Mouse (Mus musculus) small intestine, adult 2 months (tissue): ENCODE measurements around the gene Tcte1. TPM values are rescaled to one million over a fixed set of nuclear protein-coding genes. Genes with fewer than 3 reads are reported as not detected.

Experiments
- H3K27ac ChIP-seq: fragments of 200-500 bp; 2 replicates; pipeline ENCODE4 v1.5.1; 2012; ENCODE audit warnings: low read depth, low read length, control low read depth, inconsistent platforms; ENCODE audit not compliant: insufficient read depth
- H3K27me3 ChIP-seq: fragments of 200-500 bp; 2 replicates; pipeline ENCODE4 v1.6.1; 2012; ENCODE audit warnings: mild to moderate bottlenecking, moderate library complexity, low read length, inconsistent platforms; ENCODE audit not compliant: control insufficient read depth, insufficient read depth
- H3K36me3 ChIP-seq: fragments of 200-500 bp; 2 replicates; pipeline ENCODE4 v1.6.1; 2012; ENCODE audit warnings: mild to moderate bottlenecking, low read length, control low read depth, inconsistent platforms; ENCODE audit not compliant: control insufficient read depth, insufficient read depth
- H3K4me1 ChIP-seq: fragments of 200-500 bp; 2 replicates; pipeline ENCODE4 v1.6.1; 2012; ENCODE audit warnings: low read length, inconsistent platforms, mixed read lengths; ENCODE audit not compliant: control insufficient read depth, insufficient read depth, insufficient read length
- H3K4me3 ChIP-seq: fragments of 200-500 bp; 2 replicates; pipeline ENCODE4 v1.5.1; 2012; ENCODE audit warnings: low read depth, mild to moderate bottlenecking, control low read depth, inconsistent platforms, low read length, moderate library complexity
- CTCF ChIP-seq: fragments of 200-500 bp; IDR thresholded peaks from 2 replicates; pipeline ENCODE4 v1.5.1; 2012; ENCODE audit warnings: low read depth, mild to moderate bottlenecking, control low read depth, inconsistent platforms, low read length, moderate library complexity, mixed read lengths; ENCODE audit not compliant: insufficient replicate concordance, insufficient read length; ENCODE audit errors: extremely low read depth
- POLR2A ChIP-seq: fragments of 200-500 bp; IDR thresholded peaks from 2 replicates; pipeline ENCODE4 v1.6.1; 2012; ENCODE audit warnings: low read depth, mild to moderate bottlenecking, control low read depth, inconsistent platforms, low read length, moderate library complexity
- WGBS: fragments of 180-500 bp; shearing (Covaris S2); methylation state at CpG from one replicate; pipeline ENCODE4 v1.1.7; 2018; 5-methylcytosine and 5-hydroxymethylcytosine counted together
- polyA plus RNA-seq: library from polyadenylated mRNA; depleted of rRNA; stranded (reverse); fragments of >200 nt; gene quantifications from 2 replicates; pipeline ENCODE4 v1.2.3, GENCODE M21; 2012

Gene Tcte1
- polyA plus RNA-seq, 1 experiment, result 0.04 TPM

DNA sequence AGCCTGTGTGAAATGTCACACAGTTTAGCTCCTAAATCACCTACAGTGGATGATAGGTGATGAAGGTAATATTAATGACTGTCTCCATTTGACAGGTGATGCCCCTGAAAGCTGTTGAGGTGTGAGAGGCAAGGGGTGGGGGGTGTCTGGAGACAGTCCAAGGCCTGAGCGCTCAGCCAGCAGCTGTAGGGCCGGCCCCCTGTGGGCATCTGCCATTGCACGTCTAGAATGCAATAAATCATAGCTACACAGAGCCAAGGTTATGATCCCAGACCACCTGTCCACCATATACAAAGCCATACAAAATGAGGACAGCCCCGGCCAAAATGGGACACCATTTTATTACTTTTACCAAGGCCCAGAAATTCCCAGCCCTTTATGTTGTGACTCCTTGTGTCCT, 1.7 kb downstream of the Tcte1 start:
- no peaks in the 10 kb centered on the region for H3K36me3 ChIP-seq
- H3K4me3 ChIP-seq, result no peak overlapping the region
- no peaks in the 10 kb centered on the region for H3K4me1 ChIP-seq
- peaks cover 6% of the 10 kb centered on the region for H3K27me3 ChIP-seq
- WGBS, result 61% methylated on average over 4 of the region's 4 CpGs
- TF ChIP-seq POLR2A (no peak), CTCF (no peak)
- H3K27ac ChIP-seq, result no peak overlapping the region

DNA sequence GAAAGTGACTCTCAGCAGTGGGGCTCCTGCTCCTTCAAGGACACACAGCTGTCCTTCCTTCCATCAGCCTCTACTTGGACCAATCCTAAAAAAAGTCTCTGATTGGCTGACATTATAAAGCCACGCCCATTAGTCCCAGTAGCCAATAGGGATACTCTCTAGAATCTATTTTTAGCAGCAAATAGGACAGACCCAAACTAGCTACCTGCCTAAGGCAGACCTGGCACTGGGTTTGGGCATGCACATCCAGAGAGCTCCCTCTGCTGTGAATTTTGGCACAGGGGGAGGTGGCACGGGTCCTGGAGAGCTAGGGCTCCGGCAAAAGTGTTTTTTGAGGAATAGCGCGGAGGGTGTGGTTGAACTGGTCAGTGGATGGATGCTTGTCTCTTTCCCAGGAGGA, 3.3 kb downstream of the Tcte1 start:
- H3K27me3 ChIP-seq, result peaks cover 13% of the 10 kb centered on the region
- TF ChIP-seq CTCF (no peak), POLR2A (no peak)
- H3K27ac ChIP-seq, result no peak overlapping the region
- H3K36me3 ChIP-seq, result no peaks in the 10 kb centered on the region
- H3K4me1 ChIP-seq, result no peaks in the 10 kb centered on the region
- WGBS, result 23% methylated on average over 5 of the region's 5 CpGs
- H3K4me3 ChIP-seq, result no peak overlapping the region

DNA sequence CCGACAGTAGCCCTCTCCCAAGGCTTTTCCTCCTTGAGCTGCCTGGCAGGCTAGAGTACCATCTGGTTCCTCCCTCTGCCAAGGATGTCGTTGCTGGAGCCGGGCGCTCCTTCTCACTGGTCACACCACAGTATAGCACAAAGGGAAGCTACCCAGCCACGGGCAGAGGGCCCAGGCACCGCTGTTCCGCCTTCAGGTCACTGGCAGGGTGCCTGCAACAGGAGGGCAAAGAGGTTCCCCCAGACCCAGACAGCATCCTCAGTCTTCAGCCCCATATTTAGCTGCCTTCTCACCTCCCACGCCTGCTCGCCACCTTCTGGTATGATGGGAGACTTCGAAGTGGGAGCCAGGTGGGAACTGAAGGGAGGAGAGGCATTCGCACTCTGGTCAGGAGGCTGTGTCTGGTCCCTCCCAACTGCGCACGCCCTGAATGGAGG, 7.1 kb downstream of the Tcte1 start:
- Histone ChIP-seq H3K4me1 (no peaks in the 10 kb centered on the region), H3K4me3 (no peak overlapping the region), H3K27me3 (peaks cover 7% of the 10 kb centered on the region; the same call in 1 of the 2 replicates), H3K27ac (no peak overlapping the region), H3K36me3 (no peaks in the 10 kb centered on the region)
- 37% methylated on average over 13 of the region's 13 CpGs for WGBS
- TF ChIP-seq CTCF (no peak), POLR2A (no peak)

DNA sequence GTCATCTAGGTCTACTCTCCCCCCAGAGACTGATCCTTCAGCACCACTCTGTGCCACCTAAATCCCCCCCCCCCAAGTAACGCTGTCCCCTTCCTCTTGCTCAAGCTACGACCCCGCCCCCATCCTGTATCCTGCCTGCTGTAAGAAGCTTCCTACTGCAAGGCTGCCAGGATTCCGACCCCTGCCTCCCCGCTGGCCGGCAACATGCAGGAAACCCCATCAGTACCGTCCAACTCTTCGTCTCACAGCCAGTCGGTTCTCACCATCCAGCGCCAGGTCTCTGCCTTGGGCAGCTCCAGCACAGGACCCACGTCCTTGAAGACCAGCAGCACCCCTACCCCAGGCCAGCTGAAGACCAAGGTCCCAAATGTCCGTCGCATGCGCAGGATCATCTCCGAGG, 9.7 kb downstream of the Tcte1 start:
- TF ChIP-seq POLR2A (no peak), CTCF (no peak)
- 54% methylated on average over 15 of the region's 15 CpGs for WGBS
- Histone ChIP-seq H3K36me3 (no peaks in the 10 kb centered on the region), H3K27ac (no peak overlapping the region), H3K27me3 (peaks cover 10% of the 10 kb centered on the region; the same call in 1 of the 2 replicates), H3K4me1 (no peaks in the 10 kb centered on the region), H3K4me3 (no peak overlapping the region)

DNA sequence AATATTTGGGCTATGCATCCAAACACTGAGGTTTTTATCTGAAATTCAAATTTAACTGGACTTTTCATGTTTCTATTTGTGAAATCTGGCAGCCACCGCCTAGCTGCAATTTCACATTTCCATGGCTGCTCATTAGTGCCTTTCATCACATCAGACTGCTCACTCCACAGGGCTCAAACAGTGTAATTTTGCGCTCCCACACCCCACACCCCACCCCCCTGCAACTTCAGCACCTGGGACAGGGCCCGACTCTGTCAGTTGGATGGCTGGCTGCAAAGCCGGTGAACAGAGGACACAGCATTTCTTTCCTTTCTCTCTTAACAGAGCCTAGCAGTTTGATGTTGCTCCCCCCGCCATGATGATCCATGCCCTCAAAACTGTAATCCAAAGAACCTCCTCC, 13.0 kb downstream of the Tcte1 start:
- no peaks in the 10 kb centered on the region for H3K36me3 ChIP-seq
- H3K4me3 ChIP-seq, result no peak overlapping the region
- no peak for TF ChIP-seq CTCF
- WGBS, result 14% methylated on average over 5 of the region's 5 CpGs
- H3K4me1 ChIP-seq, result no peaks in the 10 kb centered on the region
- 0 out of 2 replicates have a peak, but pooled peaks cover 3% of the 10 kb centered on the region for H3K27me3 ChIP-seq
- no peak overlapping the region for H3K27ac ChIP-seq

DNA sequence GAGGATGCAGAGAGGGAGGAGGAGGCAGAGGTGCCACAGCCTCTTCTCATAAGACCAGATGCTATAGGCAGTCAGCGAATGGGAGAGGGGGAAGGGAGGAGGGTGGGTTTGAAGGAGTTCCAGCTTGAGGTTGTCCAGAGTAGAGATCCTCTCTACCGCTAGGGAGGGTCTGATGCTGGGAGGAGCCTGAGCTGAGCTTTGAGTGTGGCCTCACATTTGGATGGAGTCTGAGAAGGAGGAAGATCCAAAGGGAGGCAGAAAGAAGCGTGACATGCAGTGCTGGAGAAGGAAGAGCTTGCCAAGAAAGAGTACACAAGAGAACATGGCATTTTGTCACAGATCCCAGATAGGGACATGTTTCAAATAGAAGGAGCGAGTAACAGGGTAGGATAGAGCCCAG, 15.2 kb downstream of the Tcte1 start:
- Histone ChIP-seq H3K27me3 (peaks cover 8% of the 10 kb centered on the region; the same call in 1 of the 2 replicates), H3K36me3 (no peaks in the 10 kb centered on the region), H3K27ac (no peak overlapping the region), H3K4me3 (no peak overlapping the region), H3K4me1 (no peaks in the 10 kb centered on the region)
- TF ChIP-seq CTCF (no peak), POLR2A (no peak)
- 53% methylated on average over 4 of the region's 4 CpGs for WGBS

DNA sequence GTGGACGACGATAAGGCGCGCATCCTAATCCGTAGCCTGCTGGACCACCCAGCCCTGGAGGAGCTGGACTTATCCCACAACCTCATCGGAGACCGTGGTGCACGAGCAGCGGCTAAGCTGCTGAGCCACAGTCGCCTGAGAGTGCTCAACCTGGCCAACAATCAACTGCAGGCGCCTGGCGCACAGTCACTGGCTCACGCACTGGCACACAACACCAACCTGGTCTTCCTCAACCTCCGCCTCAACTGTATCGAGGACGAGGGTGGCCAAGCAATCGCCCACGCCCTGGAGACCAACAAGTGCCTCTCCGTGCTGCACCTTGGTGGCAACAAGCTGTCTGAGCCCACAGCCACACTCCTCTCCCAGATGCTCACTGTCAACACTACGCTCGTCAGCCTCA, 16.4 kb downstream of the Tcte1 start:
- TF ChIP-seq CTCF (no peak), POLR2A (no peak)
- WGBS, result 65% methylated on average over 21 of the region's 21 CpGs
- Histone ChIP-seq H3K27ac (no peak overlapping the region), H3K36me3 (no peaks in the 10 kb centered on the region), H3K4me3 (no peak overlapping the region), H3K27me3 (peaks cover 17% of the 10 kb centered on the region), H3K4me1 (0 out of 2 replicates have a peak, but pooled peaks cover under 1% of the 10 kb centered on the region)

DNA sequence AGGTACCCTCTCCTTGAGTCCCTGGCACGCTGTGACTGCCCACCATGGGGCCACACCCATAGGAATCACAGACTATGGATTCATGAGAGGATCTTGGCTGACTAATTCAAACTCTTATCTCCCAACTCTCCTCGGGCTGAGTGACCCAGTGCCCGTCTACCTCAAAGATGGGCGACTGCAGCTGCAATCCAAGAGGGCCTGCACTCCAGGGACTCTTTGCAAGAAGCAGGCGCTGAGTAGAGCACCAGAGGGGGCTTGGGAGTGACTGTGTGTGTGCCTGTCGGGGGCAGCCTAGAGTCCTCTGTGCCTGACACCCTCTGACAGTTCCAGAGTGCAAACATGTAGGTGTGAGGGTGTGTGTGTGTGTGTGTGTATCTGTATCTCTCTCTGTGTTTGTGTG, 18.9 kb downstream of the Tcte1 start:
- no peak for TF ChIP-seq POLR2A
- no peak for TF ChIP-seq CTCF
- H3K4me1 ChIP-seq, result peaks cover 6% of the 10 kb centered on the region; the same call in 1 of the 2 replicates
- H3K4me3 ChIP-seq, result no peak overlapping the region
- H3K27ac ChIP-seq, result no peak overlapping the region
- H3K36me3 ChIP-seq, result no peaks in the 10 kb centered on the region
- 18% methylated on average over 6 of the region's 6 CpGs for WGBS
- H3K27me3 ChIP-seq, result peaks cover 34% of the 10 kb centered on the region
